Mouse (Mus musculus): Measurements from ENCODE around the gene Dip2a. TPM values are rescaled to one million over a fixed set of nuclear protein-coding genes. Genes with fewer than 3 reads are reported as not detected.

Gene Dip2a
- 14.9 and 16.5 TPM in 2 replicates for polyA plus RNA-seq (2015; fragmentation: Nextera tagmentation; extraction: Ambion mirVana)

DNA sequence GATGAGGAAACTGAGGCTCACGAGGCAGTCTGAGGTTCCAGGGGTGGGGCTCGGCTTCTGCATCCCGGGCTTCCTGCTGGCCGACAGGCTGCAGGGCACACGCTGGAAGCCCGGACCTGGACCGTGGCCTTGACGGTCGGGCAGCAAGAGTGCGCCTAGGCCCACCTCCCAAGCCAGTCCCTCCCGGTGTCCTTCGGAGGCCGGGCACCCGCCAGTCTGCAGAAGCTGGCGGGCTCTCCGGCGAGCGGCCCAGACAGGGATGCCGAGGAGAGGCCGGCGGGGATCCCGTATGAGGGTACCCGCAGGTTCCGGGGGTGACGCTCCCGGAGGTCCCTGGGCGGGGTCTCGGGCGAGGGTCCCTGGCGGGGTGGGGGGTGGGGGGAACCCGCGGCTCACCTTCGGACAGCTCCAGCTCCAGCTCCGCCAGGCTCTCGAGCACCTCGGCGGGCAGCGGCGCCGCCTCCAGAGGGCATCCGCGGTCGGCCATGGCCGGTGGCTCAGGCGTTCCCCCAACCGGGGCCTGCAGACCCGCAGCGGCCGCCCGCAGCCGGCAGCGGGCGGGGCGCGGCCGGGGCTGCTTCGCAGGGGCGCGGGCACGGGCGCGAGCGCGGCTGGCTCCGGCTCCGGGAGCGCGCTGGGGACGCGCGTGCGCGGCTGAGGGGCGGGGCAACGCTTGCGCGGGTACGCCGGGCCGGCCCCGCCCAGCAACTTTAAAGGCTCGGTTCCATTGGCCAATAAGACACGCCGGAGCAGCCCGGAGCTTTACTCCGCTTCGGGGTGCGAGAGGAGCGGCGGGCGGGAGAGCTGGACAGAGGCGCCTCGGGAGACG is at the start of gene Dip2a:
Dip2a (minus strand) TSS at position 581 of the 829 bp plus-strand sequence.
- Histone ChIP-seq H3K36me3 (peaks cover 11% of the 10 kb centered on the region; the same call in 1 of the 2 replicates), H3K9ac (peak within 1 kb of the TSS; percentile 96), H3K4me2 (peak within 1 kb of the TSS; percentile 77), H3K27ac (peak within 1 kb of the TSS; percentile 94), H3K4me1 (replicated peaks) (peaks cover 32% of the 10 kb centered on the region), H3K27me3 (no peaks in the 10 kb centered on the region), H3K4me3 (peak within 1 kb of the TSS; percentile 89), H3K9me3 (no peaks in the 10 kb centered on the region)
- under 1% methylated on average over 82 of the region's 94 CpGs for WGBS
- peak; percentile 95 for ATAC-seq (ENCODE audit: low FRiP score)

DNA sequence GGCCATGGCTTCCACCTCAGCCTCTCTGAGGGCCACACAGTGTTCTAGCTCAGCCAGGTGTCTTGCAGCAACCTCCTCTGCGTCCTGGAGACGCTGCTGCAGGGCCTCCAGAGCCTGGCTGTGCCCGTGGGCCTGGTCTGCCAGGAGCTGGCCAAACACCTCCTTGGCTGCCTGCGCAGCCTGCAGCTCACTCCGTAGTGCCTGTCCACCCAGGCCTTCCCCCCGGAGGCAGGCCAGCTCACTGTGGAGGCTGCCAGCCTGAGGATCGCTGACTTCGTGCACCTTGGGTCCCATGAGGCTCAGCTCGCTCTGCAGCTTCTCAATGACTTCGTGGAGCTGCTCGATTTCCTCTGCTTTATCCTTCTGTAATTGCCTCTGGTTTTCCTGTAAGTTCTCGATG is 47.5 kb upstream of the Dip2a start:
- peaks cover 63% of the 10 kb centered on the region for H3K36me3 ChIP-seq

DNA sequence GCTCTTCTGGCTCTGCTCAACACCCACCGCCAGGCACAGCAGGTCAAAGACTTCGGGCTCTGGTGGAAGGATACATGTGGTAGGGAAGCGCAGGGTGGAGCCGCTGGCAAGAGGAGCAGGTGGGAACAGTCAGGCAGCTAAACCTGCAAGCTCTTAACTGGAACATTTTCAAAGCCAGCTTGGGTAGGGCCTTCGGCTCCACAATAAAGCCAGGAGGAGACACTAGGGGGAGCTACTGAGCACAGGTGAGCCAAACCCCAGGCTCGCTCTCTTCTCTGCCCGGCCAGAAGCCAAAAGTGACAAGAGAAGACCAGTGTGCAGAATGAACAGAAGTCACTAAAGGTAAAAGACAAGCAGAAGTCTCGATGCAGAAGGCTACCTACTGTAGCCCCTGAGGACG is 46.7 kb upstream of the Dip2a start:
- peaks cover 61% of the 10 kb centered on the region for H3K36me3 ChIP-seq
- no peaks in the 10 kb centered on the region for H3K9me3 ChIP-seq
- H3K9ac ChIP-seq = no peak overlapping the region
- H3K27ac ChIP-seq = no peak overlapping the region
- no peaks in the 10 kb centered on the region for H3K4me1 ChIP-seq (replicated peaks)
- no peak for ATAC-seq (ENCODE audit: low FRiP score)
- no peaks in the 10 kb centered on the region for H3K27me3 ChIP-seq
- 86% methylated on average over 9 of the region's 9 CpGs for WGBS
- no peak overlapping the region for H3K4me2 ChIP-seq
- no peak overlapping the region for H3K4me3 ChIP-seq

More for the DNA sequence above, 47.5 kb upstream of the Dip2a start:
- WGBS = 91% methylated on average over 12 of the region's 12 CpGs
- Histone ChIP-seq H3K4me1 (replicated peaks) (no peaks in the 10 kb centered on the region), H3K9ac (no peak overlapping the region), H3K4me2 (no peak overlapping the region), H3K27me3 (no peaks in the 10 kb centered on the region), H3K4me3 (no peak overlapping the region), H3K27ac (no peak overlapping the region), H3K9me3 (no peaks in the 10 kb centered on the region)
- no peak for ATAC-seq (ENCODE audit: low FRiP score)

DNA sequence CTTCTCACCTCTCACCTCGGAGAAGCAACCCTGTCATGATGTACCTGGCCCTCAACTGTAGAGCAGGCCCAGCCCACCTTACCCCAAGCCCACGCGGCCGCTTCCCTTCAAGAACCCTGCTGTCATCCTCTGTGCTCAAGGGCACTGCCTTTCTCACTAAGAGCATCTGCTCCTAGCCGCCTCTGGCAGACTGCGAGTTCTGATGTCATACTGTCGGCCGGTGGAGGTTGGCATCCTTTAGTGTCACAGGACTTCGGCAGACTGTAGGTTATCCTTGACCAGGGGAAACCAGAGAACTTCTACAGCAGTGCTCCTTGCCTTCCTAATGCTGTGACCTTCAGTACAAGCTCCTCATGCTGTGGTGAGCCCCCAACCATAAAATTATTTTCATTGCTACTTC is 46.1 kb upstream of the Dip2a start:
- ATAC-seq (ENCODE audit: low FRiP score) = no peak
- no peak overlapping the region for H3K4me2 ChIP-seq
- H3K36me3 ChIP-seq = peaks cover 62% of the 10 kb centered on the region

DNA sequence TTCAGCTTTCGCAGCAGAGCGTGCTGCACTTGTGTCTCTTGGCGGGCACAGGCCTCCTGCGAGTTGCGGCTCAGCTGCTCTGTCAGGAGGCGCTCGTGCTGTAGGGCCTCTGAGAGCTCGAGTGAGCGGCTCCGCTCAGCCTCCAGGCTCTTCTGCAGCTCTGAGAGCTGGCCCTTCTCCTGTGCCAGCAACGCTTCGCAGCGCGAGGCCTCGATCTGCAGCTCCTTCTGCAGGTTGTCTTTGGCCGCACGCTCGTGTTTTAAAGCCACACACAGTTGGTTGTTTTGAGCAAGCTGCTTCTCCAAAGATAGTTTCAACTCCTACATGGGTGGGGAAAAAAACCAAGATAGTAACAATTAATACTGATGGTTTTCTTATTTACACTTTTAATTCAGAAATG is 29.9 kb upstream of the Dip2a start:
- 93% methylated on average over 18 of the region's 18 CpGs for WGBS
- no peak for ATAC-seq (ENCODE audit: low FRiP score)
- H3K4me1 ChIP-seq (replicated peaks) = no peaks in the 10 kb centered on the region
- peaks cover 69% of the 10 kb centered on the region for H3K36me3 ChIP-seq
- no peaks in the 10 kb centered on the region for H3K9me3 ChIP-seq
- no peak overlapping the region for H3K27ac ChIP-seq
- no peaks in the 10 kb centered on the region for H3K27me3 ChIP-seq
- no peak overlapping the region for H3K4me2 ChIP-seq
- no peak overlapping the region for H3K4me3 ChIP-seq
- H3K9ac ChIP-seq = no peak overlapping the region

More for the DNA sequence above, 46.1 kb upstream of the Dip2a start:
- Histone ChIP-seq H3K9ac (no peak overlapping the region), H3K4me1 (replicated peaks) (no peaks in the 10 kb centered on the region), H3K27ac (no peak overlapping the region), H3K27me3 (no peaks in the 10 kb centered on the region), H3K4me3 (no peak overlapping the region), H3K9me3 (no peaks in the 10 kb centered on the region)
- WGBS = 96% methylated on average over 9 of the region's 9 CpGs

DNA sequence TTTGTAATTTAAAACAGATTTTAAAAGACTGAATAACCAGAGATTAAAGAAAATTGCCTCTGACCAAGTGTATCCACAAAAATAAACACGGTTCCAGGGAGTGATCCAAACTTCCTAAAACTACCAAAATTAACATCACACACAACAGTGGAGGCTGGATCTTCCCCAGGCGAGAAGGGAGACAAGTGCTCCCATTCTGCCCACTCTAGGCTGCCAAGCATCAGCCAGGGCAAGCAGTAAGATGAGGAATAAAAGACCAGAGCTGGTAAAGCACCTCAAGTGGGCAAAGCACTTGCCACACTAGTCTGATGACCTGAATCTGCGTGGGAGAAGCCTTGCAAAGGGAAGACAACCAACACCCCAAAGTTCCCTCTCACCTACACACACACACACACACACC is 26.6 kb upstream of the Dip2a start:
- WGBS = 89% methylated on average over 3 of the region's 3 CpGs
- peaks cover 65% of the 10 kb centered on the region for H3K36me3 ChIP-seq
- no peak for ATAC-seq (ENCODE audit: low FRiP score)

DNA sequence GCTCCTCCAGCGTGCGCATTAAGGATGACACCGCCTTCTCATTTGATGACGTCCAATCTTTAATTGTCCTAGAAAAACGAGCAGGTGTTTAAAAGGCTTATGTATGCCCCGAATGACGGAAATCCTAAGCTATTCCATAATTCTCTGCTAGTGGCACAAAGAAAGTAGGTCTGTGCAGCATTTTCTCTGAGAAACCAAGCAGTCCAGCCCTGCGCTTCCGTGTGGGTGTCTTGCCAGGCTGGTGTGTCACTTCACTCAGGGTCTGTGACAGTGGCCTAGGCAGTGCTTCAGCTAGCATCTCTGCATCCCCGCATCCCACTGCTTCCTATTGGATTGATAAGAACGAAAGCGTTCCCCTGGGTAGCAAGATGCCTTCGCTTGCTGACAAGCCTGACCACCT is 23.7 kb upstream of the Dip2a start:
- Histone ChIP-seq H3K9ac (no peak overlapping the region), H3K4me3 (no peak overlapping the region), H3K4me2 (no peak overlapping the region), H3K27me3 (no peaks in the 10 kb centered on the region), H3K4me1 (replicated peaks) (no peaks in the 10 kb centered on the region), H3K9me3 (no peaks in the 10 kb centered on the region), H3K36me3 (peaks cover 68% of the 10 kb centered on the region), H3K27ac (no peak overlapping the region)
- WGBS = 93% methylated on average over 13 of the region's 13 CpGs
- ATAC-seq (ENCODE audit: low FRiP score) = no peak

More for the DNA sequence above, 26.6 kb upstream of the Dip2a start:
- no peaks in the 10 kb centered on the region for H3K4me1 ChIP-seq (replicated peaks)
- H3K4me3 ChIP-seq = no peak overlapping the region
- no peaks in the 10 kb centered on the region for H3K9me3 ChIP-seq
- H3K4me2 ChIP-seq = no peak overlapping the region
- no peaks in the 10 kb centered on the region for H3K27me3 ChIP-seq
- H3K9ac ChIP-seq = no peak overlapping the region
- H3K27ac ChIP-seq = no peak overlapping the region

DNA sequence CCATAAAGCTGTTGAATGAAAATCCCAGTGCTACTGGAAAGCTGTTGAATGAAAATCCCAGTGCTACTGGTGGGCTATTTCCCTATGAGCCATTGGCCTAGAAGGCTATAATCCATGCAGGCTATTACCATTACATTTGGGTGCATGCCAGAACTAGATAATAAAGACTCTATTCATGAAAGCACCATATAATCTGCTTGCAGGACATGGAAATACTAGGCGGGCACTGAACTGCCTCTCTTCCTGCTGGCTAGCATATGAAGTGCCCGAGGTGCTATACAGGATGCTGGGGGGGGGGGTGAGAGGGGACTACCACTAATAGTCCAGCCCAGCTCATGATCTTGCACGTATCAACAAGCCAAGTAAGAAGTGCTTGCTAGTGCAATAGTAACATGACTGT is 18.1 kb upstream of the Dip2a start:
- H3K9ac ChIP-seq = no peak overlapping the region
- H3K4me3 ChIP-seq = no peak overlapping the region
- H3K4me2 ChIP-seq = no peak overlapping the region
- 0 out of 2 replicates have a peak, but pooled peaks cover 5% of the 10 kb centered on the region for H3K4me1 ChIP-seq (replicated peaks)
- H3K27ac ChIP-seq = no peak overlapping the region
- no peak for ATAC-seq (ENCODE audit: low FRiP score)
- peaks cover 32% of the 10 kb centered on the region for H3K36me3 ChIP-seq
- no peaks in the 10 kb centered on the region for H3K27me3 ChIP-seq
- 57% methylated on average over 3 of the region's 3 CpGs for WGBS
- no peaks in the 10 kb centered on the region for H3K9me3 ChIP-seq

DNA sequence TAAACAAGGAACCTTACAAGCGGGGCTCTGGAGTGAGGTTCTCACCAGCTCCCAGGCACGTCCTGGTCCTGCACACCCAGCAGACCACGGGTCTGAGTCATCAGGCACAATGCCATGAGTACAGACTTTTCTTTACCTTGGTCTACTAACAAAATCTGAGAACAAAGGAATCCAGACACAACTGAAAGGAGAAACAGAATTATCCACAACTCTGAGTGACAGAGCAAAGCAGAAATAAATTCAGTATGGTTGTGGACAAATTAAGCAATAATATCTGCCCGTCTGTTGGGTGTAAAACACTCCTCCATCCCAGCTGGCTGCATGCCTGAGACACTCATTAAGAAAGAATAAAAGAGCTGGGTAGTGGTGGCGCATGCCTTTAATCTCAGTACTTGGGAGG is 13.4 kb upstream of the Dip2a start:
- Histone ChIP-seq H3K9ac (no peak overlapping the region), H3K4me1 (replicated peaks) (0 out of 2 replicates have a peak, but pooled peaks cover 3% of the 10 kb centered on the region), H3K27me3 (no peaks in the 10 kb centered on the region), H3K4me2 (no peak overlapping the region), H3K4me3 (no peak overlapping the region), H3K36me3 (peaks cover 41% of the 10 kb centered on the region), H3K27ac (no peak overlapping the region), H3K9me3 (no peaks in the 10 kb centered on the region)
- WGBS = 88% methylated on average over 5 of the region's 5 CpGs
- no peak for ATAC-seq (ENCODE audit: low FRiP score)

DNA sequence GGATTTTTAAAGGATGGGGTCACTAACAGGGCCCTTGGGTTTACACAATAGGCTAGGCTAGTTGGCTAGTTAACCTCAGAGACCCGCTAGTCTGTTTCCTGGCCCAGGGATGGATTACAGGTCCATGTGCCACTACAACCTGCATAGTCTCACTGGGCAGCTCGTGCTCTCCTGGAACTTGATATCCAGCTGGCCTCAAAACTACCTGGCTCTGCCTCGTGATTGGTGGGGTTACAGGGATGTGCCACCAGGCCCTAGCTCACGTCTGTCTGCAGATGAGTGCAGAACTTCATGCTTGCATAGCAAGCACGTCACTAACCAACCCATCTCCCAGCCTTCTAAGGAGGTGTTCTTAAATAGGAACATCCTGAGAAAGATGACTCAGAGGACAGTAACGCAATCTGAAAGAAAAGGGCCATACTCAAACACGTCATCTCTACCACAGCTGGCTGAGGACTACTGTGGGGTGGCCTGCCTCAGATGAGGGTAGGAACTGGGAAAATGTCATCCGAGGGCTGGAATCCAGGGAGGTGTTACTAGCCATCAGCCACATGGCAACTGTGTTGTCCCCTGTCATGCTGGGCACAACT is 12.3 kb upstream of the Dip2a start:
- Histone ChIP-seq H3K36me3 (peaks cover 50% of the 10 kb centered on the region), H3K4me3 (no peak overlapping the region), H3K27me3 (no peaks in the 10 kb centered on the region), H3K9ac (no peak overlapping the region), H3K4me2 (no peak overlapping the region), H3K27ac (no peak overlapping the region), H3K9me3 (no peaks in the 10 kb centered on the region), H3K4me1 (replicated peaks) (no peaks in the 10 kb centered on the region)
- WGBS = 93% methylated on average over 8 of the region's 8 CpGs
- ATAC-seq (ENCODE audit: low FRiP score) = no peak

DNA sequence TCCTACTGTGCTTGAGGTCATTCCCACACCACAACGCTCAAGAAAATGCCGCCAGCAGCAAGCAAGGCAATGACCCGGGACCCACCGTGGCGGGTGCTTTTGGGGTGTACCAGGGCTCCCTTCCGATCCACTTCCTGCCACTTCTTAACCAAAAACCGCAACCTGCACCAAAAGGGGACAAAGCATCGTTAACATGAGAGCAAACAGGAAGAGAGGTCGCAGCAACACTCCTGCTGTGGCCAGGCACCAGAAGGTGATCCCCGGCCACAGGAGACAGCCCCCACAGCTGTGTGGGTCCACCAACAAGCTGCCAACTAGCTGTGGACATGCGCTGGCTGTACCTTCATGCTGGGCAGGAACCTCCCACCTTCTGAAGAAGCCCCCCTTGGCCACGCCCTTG is 9.9 kb upstream of the Dip2a start:
- no peaks in the 10 kb centered on the region for H3K9me3 ChIP-seq
- H3K4me2 ChIP-seq = no peak overlapping the region
- H3K36me3 ChIP-seq = peaks cover 72% of the 10 kb centered on the region

DNA sequence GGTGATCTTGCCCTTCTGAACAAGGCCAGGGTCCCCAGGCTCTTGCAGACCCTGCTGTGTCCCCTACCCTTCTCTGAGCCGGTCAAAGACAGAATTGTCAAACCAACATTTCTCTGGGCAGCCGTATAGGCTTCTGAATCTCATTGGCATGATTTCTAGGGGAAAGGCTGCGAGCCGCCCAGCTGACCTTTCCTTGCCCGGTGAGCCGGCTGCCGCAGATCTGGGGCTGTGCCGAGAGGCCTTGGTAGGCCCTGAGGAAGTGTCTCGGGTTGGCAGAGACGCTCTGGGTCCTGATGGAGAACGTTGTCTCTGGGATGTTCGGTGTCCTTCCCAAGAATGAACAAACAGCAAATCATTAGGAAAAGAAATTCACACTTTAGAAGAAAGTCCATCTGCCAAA is 8.9 kb upstream of the Dip2a start:
- Histone ChIP-seq H3K36me3 (peaks cover 82% of the 10 kb centered on the region), H3K27ac (no peak overlapping the region)

More for the DNA sequence above, 9.9 kb upstream of the Dip2a start:
- no peak for ATAC-seq (ENCODE audit: low FRiP score)
- Histone ChIP-seq H3K27me3 (no peaks in the 10 kb centered on the region), H3K9ac (no peak overlapping the region), H3K27ac (no peak overlapping the region), H3K4me3 (no peak overlapping the region), H3K4me1 (replicated peaks) (no peaks in the 10 kb centered on the region)
- 92% methylated on average over 12 of the region's 12 CpGs for WGBS

DNA sequence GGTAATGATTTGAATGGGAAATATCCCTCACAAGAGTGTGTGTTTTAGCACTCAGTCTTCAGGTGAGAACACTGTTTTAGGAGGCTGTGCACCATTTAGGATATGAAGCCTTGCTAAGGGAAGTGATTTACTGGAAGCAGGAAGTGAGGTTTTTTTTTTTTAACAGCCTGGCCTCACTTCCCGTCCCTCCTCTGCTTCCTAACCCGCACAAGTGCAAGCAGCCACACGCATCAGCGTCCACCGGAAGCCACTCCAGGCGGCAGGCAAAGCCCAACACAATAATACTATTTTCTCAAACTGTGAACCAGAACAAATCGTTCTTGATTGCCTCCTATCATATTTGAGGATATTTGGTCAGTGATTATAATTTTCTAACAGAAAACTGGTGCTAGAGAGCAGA is 6.9 kb upstream of the Dip2a start:
- Histone ChIP-seq H3K9me3 (no peaks in the 10 kb centered on the region), H3K4me2 (no peak overlapping the region), H3K4me1 (replicated peaks) (no peaks in the 10 kb centered on the region), H3K4me3 (no peak overlapping the region), H3K27me3 (no peaks in the 10 kb centered on the region), H3K27ac (no peak overlapping the region), H3K9ac (no peak overlapping the region), H3K36me3 (peaks cover 76% of the 10 kb centered on the region)
- 88% methylated on average over 7 of the region's 7 CpGs for WGBS
- no peak for ATAC-seq (ENCODE audit: low FRiP score)

More for the DNA sequence above, 8.9 kb upstream of the Dip2a start:
- 93% methylated on average over 12 of the region's 12 CpGs for WGBS
- H3K9me3 ChIP-seq = no peaks in the 10 kb centered on the region
- no peaks in the 10 kb centered on the region for H3K27me3 ChIP-seq
- no peak overlapping the region for H3K4me3 ChIP-seq
- ATAC-seq (ENCODE audit: low FRiP score) = no peak
- H3K4me1 ChIP-seq (replicated peaks) = no peaks in the 10 kb centered on the region
- H3K9ac ChIP-seq = no peak overlapping the region
- no peak overlapping the region for H3K4me2 ChIP-seq
